Mouse (Mus musculus) brain, adult 10 weeks (tissue): ENCODE data around the gene Olfr1448. TPM values are rescaled to one million over a fixed set of nuclear protein-coding genes. Genes with fewer than 3 reads are reported as not detected.

Experiments used
- polyA plus RNA-seq: library from polyadenylated mRNA; stranded (reverse); fragments of 350-450 nt; fragmentation: Illumina TruSeq; extraction: RNeasy Lipid Tissue Mini Kit (QIAGEN cat#74804); gene quantifications from one replicate; pipeline ENCODE4 v1.2.3, GENCODE M21; 2015; ENCODE audit warnings: low read depth, low replicate concordance

Gene Olfr1448
- polyA plus RNA-seq: not detected

GRCm38 (mm10) chr19:12924319-12924718, at the start of gene Olfr1448:
Olfr1448 (minus strand) TSS chr19:12924419.

GRCm38 (mm10) chr19:12949958-12950357, 25.7 kb upstream of the Olfr1448 start, which contains the start of gene Olfr1450:
Olfr1450 (plus strand) TSS chr19:12950258.

DNA sequence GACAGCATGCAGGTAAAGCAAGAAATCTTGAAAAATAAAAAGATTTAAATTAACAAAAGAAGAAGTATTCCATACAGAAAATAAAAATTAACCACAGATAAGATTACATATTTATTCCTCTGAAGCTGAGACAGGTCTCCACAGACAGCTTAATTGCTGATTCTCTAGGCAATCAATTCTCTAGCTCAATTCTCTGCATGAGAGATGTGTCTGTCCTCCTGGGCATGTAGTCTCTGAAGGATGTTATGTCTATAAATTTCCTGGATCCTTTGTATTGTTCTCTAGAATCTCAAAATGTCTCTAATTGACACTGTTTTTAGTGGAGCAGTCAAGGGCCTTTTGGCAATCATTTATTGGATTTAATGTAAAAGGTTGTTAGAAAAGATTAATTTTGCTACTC, 6.3 kb upstream of the Olfr1448 start, which contains the start of gene Olfr1449:
Gene Olfr1449, plus strand, starts transcription at position 301 of the 400 bp plus-strand sequence.

DNA sequence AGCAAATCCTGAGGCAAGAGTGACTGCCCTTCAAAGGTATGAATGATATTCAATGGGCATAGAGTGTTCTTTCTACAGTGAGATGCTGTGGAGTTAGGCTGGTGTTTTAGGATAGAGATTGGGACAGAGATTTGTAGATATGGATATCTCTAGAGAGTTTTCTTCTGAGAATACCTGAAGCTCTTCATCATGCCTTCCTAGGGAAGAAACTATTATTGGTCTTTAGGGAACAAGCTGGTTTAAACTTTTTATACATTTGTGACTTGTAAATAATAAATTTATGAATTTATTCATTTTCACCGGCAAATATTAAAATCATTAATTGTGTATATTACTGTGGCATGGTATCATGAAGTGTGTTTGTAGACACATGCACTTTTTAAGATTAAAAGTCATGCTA, 20.6 kb downstream of the Olfr1448 start, which contains the start of gene Olfr1447:
Gene Olfr1447, minus strand, starts transcription at position 101 of the 400 bp plus-strand sequence.

DNA sequence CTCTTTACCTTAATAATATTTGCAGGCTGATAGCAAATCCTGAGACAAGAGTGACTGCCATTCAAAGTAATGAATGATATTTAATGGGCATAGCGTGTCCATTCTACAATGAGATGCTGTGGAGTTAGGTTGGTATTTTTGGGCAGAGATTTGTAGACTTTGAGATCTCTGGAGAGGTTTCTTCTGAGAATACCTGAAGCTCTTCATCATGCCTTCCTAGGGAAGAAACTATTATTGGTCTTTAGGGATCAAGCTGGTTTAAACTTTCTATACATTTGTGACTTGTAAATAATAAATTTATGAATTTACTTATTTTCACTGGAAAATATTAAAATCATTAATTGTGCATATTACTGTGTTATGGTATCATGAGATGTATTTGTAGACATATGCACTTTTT, 30.8 kb downstream of the Olfr1448 start, which contains the start of gene Olfr1446:
Gene Olfr1446, minus strand, starts transcription at position 101 of the 400 bp plus-strand sequence.

DNA sequence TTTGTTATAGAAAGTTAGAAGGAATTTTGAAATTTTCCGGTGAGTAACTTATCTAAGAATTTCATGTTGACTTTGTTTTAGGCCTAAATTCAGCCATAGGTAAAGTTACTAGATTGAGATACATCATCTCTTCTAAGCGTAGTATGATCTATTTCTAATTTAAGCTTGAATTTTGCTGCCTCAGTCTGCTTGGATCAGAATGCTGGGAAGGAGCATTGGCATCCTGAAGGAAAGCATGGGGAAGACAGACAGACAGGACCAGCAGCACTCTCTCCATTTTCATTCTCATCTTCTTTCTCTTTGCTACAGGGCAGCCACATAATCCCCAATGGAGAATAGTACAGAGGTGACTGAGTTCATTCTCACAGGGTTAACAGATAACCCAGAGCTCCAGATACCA, 40.7 kb downstream of the Olfr1448 start, which contains the start of gene Olfr1445:
Gene Olfr1445, plus strand, starts transcription at position 301 of the 400 bp plus-strand sequence.

Other genes starting within 250 kb of the Olfr1448 start
- gene Olfr1443, start 246.3 kb downstream of the Olfr1448 start, polyA plus RNA-seq: not detected
- not detected for gene Keg1, start 228.6 kb downstream of the Olfr1448 start, polyA plus RNA-seq
- gene Cntf, start 158.8 kb downstream of the Olfr1448 start, polyA plus RNA-seq: 1.7 TPM
- gene Zfp91, start 128.3 kb downstream of the Olfr1448 start, polyA plus RNA-seq: 72.9 TPM
- 2.2 TPM for gene Lpxn, start 128.2 kb downstream of the Olfr1448 start, polyA plus RNA-seq
- not detected for gene Gm5244, start 77.7 kb downstream of the Olfr1448 start, polyA plus RNA-seq
- not detected for gene Olfr1444, start 67.1 kb downstream of the Olfr1448 start, polyA plus RNA-seq
- gene Olfr1445, start 40.6 kb downstream of the Olfr1448 start, polyA plus RNA-seq: not detected
- not detected for gene Olfr1446, start 30.9 kb downstream of the Olfr1448 start, polyA plus RNA-seq
- not detected for gene Olfr1447, start 20.7 kb downstream of the Olfr1448 start, polyA plus RNA-seq
- gene Olfr1449, start 6.4 kb upstream of the Olfr1448 start, polyA plus RNA-seq: not detected
- gene Olfr1450, start 25.8 kb upstream of the Olfr1448 start, polyA plus RNA-seq: not detected
- not detected for gene Olfr1451, start 70.6 kb upstream of the Olfr1448 start, polyA plus RNA-seq
- not detected for gene Olfr1453, start 103.9 kb upstream of the Olfr1448 start, polyA plus RNA-seq
- not detected for gene Olfr1454, start 136.2 kb upstream of the Olfr1448 start, polyA plus RNA-seq
- gene Olfr1457, start 173.5 kb upstream of the Olfr1448 start, polyA plus RNA-seq: not detected
- gene Olfr1458, start 182.4 kb upstream of the Olfr1448 start, polyA plus RNA-seq: not detected
- gene Olfr1459, start 225.1 kb upstream of the Olfr1448 start, polyA plus RNA-seq: not detected
- gene Olfr1461, start 238.6 kb upstream of the Olfr1448 start, polyA plus RNA-seq: not detected